Mouse (Mus musculus) brain, adult 2 months (tissue): ENCODE measurements at regions not wholly inside any gene's neighbourhood (a gene's known extent, or its start where the extent isn't known, plus 50 kb on each side); places are given as distances from the start of the nearest gene placed in this dataset.
A peak's percentile ranks its signal among the peaks of the same experiment; 100 is the strongest.

Experiments
- DNase-seq: peaks from one replicate; pipeline ENCODE4 v3.0.0; 2011; ENCODE audit warnings: low read depth, low spot score

DNA sequence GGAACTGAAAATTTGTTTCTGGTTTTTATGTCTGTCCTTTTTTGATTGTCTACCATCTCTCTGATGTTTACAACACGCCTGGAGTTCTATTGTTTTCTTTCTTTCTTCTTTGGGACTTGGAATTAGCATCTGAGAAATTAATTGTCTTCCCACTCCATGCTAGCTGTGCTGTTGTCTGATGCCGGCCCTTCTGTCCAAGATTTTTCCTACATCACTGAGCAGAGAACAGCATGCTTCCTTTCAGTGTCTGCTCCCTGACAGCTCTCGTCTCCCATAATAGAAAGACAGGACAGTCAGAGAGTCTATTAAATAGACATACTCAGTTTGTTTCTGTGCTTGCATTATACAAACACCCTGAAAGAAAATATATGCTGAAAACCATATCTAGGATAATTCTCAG, 55.8 kb downstream of the 4931408C20Rik start:
- peak; percentile 25 for DNase-seq
